Mouse (Mus musculus) left cerebral cortex, postnatal 14 days (tissue): Measurements from ENCODE around the gene Olfr1371. TPM values are rescaled to one million over a fixed set of nuclear protein-coding genes. Genes with fewer than 3 reads are reported as not detected.
"Not testable (repeated sequence)": the region's sequence is repeated elsewhere in the genome, so short reads cannot be mapped to it uniquely, and the experiment has no call there.

Experiments used
- DNase-seq, 2 experiments: peaks; one replicate each; pipeline ENCODE4 v3.0.0; 2021 to 2022; ENCODE audit warnings: low spot score in 2 of 2, mixed read lengths in 1 of 2
- intact Hi-C: fragments of 180-260 bp; cut with DNase I; formaldehyde crosslinking; loops from one replicate; pipeline ENCODE4 v1.15.1; 2025
- total RNA-seq, 2 experiments: library from RNA; stranded (reverse); gene quantifications; 2 replicates each; pipeline ENCODE4 v1.2.3; 2021

The Olfr1371 gene
- total RNA-seq, 2 experiments from 2014 or later: not detected

DNA sequence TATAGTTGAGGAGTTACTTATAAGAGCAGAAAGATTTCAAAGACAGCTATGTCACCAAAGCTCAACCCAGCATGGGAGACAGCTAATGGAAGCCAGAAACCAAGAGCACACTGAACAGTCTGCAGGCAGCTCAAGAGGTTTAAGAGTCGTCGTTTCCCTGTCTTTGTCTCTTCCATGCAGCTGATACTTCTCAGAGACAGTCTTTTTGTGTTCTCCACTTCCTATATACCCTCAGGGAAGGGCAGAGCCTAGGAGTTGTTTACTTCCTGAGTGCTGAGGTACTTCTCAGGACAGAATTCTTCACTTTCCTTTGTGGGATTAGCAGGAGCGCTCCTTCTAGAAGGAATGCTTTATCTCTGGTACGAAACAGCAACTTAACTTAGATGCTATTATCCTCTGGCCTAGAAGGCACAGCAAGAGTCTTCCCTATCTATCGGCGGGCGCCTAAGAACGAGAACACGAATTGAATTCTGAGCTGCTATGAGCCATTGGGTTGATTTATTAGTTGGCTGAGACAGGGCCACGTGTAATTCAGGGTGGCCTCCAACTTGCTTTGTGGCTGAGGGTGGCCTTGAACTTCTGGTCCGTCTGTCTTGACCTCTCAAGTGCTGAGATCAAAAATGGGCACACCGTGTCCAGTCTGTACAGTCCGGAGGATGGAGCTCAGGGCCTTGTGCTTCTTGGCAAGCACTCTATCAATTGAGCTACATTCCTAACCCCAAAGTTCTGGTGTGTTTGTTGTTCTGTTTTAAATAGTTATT, 13.9 kb upstream of the Olfr1371 start:
- no peak for DNase-seq
- intact Hi-C loops: loop anchor here (10.0 kb wide), 2 partner anchors 117 to 193 kb away; no protein-coding TSS in a partner anchor

DNA sequence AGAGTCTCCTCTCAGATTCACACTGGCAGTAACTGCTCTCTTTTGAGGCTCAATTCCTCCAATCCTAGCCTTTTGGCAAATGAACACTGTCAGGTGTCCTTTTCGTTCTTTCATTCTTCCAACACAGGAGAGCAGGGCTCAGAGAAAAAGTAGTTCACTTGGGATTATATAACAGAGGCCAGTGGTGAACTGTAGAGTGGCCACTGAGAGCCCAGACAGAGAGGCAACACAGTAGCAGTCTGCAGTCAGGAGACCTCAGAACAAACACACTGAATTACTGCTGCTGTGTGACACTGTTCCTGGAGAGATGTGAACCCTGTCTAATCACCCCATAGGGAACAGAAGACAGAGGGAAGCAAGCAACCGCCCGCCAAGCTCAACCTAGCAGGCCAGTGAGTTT, 13.3 kb upstream of the Olfr1371 start:
- no peak for DNase-seq
- intact Hi-C loops: loop anchor here (10.0 kb wide), 2 partner anchors 118 to 192 kb away; no protein-coding TSS in a partner anchor

DNA sequence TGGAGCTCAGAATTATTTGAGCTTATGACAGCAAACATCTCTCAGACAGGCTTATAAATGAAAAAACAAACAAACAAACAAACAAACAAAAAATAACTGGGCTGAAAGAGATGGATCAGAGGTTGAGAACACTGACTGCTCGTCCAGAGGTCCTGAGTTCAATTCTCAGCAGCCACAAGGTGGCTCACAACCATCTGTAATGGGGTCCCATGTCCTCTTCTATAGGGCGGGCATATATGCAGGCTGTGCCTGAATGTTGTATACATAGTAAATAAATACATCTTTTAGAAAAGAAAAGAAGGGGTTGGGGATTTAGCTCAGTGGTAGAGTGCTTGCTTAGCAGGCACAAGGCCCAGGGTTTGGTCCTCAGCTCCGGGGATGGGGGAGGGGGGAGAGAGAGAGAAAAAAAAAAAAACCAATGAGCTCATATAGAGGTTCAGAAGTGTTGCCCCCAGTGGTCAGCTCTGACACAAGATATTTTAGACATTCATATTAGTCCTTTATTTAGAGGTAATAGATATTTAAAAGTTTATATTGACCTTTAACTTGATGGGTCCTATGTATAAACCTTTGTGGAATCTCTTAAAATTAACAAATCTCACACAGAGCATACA, 12.3 kb upstream of the Olfr1371 start:
- intact Hi-C loops: loop anchor here (10.0 kb wide), 2 partner anchors 119 to 191 kb away; no protein-coding TSS in a partner anchor
- DNase-seq: no peak

DNA sequence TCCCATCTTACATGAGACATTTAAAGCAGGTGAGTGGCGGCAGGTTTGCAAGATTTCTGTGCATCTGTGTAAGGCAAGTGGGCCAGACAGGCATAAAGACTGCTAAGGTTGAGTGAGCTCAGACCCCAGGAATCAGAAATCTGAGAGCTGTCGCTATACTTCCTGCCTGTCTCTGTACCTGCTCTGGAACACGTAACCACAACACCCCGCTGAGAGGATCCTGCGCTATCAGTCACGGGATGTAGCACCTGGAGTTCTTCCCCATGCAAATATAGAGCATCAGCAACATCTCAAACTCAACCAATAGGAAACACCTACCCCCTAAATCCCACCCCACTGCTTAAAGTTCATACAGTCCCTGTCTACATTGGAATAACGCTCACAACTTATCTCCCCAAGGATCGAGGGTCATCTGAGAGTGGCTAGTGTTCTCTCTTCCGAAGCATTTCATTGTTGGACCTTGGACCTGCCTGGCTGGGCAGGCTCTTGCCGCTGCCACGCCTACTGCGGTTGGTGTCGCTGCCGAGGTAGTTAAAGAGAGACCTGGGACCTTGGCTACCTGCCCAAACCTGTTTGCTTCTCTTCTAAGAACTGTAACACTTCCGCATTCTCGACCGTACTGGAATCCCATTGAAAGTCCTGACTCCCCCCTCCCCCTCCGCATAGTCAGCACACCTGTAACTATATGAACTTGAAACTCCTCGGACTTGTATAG, 10.3 kb upstream of the Olfr1371 start:
- intact Hi-C loops: loop anchor here (5.0 to 10.0 kb wide), 3 partner anchors 87 to 189 kb away; no protein-coding TSS in a partner anchor
- no peak for DNase-seq

DNA sequence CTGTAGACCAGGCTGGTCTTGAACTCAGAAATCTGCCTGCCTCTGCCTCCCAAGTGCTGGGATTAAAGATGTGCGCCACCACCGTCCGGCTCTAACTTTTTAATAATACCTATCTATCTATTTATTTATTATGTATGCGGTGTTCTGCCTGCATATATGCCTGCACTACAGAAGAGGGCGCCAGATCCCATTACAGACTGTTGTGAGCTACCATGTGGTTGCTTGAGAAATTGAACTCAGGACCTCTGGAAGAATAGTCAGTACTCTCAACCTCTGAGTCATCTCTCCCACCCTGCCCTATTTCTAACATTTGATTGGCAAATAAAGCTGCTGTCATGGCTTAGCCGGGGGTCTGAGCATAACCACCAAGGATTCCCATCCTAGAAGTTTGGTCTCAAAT, 9.1 kb upstream of the Olfr1371 start:
- intact Hi-C loops: loop anchor here (5.0 to 10.0 kb wide), 3 partner anchors 86 to 188 kb away; no protein-coding TSS in a partner anchor
- DNase-seq: no peak

DNA sequence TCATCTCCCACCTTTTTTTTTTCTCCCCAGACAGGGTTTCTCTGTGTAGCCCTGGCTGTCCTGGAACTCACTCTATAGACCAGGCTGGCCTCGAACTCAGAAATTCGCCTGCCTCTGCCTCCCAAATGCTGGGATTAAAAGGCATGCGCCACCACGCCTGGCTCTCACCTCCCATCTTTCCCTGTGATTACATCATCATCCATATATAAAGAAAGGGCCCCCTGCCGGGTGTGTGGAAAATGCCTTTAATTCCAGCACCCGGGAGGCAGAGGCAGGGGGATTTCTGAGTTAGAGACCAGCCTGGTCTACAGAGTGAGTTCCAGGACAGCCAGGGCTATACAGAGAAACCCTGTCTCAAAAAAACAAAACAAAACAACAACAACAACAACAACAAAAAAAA, 8.1 kb upstream of the Olfr1371 start:
- DNase-seq: not testable (repeated sequence)

DNA sequence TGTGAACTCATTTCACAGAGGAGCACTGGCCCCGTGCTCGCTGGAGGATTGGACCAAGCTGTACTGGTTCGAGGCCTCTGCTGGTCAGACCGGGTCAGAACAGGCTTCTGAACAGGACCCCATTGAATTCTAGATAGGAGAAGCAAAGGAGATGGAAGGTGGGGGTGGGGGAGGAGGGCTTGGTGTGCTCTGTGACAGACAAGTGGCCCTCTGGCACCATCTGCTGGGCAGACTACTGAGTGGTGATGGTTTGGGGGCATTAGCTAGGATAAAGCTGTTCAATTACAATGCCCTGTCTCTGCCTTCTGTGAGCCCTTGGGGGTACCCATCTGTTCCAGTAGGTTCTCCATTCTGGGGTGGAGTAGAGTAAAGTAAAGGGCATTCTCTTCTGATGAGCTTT, 6.5 kb upstream of the Olfr1371 start:
- DNase-seq: peak; percentile 77 to 80
- intact Hi-C loops: loop anchor here (5.0 to 10.0 kb wide), 3 partner anchors 83 to 185 kb away; no protein-coding TSS in a partner anchor

More for the DNA sequence above, 8.1 kb upstream of the Olfr1371 start:
- intact Hi-C loops: loop anchor here (5.0 to 10.0 kb wide), 3 partner anchors 85 to 187 kb away; no protein-coding TSS in a partner anchor

DNA sequence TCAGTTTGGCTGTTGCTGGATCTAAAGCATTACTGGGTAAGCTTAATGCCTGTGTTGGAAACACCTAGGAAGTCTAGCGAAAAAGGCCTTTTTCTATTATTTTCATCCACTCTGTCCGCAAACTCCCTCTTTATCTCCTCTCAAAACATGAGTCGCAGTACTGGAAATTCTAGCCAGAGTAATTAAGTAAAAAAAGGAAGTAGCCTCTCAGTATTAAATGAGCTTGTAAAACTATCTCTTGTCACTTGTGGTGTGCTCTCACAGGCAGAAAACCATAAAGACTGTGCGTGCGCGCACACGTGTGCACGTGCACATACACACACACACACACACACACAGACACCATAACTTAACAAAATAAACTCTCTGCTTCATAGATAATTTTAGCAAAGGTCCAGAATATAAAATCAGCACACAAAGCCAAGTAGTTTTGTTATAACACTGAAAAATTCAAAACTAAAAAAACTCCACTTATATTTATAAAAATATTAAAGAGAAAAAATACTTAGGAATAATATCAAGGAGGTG, 17.2 kb downstream of the Olfr1371 start:
- DNase-seq, intact Hi-C loops: not testable (repeated sequence)

DNA sequence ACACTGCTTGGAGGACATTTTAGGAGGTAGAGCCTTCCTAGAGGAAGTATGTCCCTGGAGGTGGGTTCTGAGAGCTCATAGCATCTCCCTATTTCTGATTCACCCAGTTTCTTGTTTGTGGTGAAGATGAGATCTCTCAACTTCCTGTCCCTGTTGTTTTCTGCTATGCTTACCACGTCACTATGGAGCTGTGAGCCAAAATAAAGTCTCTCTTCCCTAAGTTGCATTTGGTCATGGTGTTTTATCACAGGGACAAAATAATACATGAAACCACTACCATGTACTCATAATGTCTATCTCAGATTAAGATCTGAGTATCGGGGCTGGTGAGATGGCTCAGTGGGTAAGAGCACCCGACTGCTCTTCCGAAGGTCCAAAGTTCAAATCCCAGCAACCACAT, 33.1 kb downstream of the Olfr1371 start:
- DNase-seq, intact Hi-C loops: not testable (repeated sequence)

DNA sequence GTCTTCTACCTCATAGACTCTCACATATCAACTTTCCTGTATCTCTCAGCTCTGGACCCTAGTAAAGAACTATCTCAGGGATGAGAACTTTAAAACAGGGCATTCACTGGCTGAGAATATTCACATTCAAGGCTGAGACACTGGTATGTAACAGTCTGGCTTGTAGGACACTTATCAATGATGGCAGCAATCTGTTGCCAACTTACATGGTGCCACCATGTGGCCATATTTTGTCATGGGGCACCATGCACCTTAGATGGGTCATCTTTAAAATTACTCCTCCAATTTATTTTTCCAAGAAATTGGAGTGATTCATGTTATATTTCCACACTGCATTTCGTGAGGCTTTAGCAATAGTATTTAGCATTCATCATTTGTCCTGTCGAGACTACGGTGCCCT, 33.9 kb downstream of the Olfr1371 start:
- DNase-seq, intact Hi-C loops: not testable (repeated sequence)

DNA sequence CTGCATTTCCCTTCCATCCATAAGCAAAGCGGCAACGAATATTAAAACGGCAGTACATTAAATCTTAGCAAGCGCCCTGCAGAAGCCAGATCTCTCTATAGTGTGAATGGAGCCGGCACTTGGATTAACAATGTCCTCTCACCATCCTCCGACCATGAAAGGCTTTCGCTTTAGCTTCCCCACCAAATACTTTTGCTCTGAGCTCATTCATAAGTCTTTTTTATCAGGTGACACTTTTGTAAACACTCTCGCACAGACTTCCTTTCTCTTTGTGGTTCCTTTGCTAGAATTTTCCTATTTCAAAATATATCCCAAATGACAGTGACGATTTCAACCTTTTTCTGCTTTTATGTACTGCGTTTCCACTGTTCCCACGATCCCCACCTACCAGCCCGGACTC, 45.3 kb downstream of the Olfr1371 start:
- intact Hi-C loops: no loop called here
- DNase-seq: no peak

DNA sequence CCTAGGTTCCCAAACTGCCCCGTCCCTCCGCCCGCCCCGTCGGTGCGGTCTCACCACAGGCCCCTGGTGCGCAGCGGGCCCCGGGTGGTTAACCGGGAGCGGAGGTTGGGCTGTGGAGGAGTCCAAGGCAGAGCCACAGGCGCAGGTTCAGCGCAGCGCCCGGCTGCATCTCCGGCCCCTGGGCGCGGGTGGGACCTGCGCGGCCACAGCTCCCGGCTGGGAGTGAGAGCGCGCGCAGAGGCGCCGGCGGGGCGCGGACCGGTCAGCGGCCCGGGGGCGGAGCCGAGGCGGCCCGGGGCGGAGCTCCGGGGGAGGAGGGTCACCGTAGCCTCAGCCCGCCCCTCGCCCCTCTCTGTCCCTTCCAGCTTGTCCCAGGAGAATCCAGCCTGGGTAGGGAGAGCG, 45.9 kb downstream of the Olfr1371 start:
- DNase-seq, intact Hi-C loops: not testable (repeated sequence)

DNA sequence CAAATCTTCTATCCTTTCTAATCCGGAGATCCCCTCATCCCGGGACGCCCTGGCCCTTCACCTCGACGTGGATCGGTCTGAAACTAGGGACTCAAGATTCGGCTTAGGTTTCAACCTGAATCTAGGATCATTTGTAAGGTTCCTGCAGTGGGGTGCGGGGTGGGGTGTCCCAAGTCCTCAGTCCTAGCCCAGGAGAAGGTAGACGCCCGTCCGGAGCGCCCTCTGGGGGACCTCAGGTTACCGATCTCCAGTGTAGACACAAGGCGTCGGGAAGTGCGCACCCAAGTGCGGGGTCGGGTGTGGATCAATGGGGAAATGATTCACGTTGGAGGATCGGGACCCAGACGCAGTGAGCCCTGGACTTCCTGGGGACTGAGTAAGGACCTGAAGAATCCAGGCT, 46.7 kb downstream of the Olfr1371 start:
- DNase-seq: no peak
- intact Hi-C loops: no loop called here

DNA sequence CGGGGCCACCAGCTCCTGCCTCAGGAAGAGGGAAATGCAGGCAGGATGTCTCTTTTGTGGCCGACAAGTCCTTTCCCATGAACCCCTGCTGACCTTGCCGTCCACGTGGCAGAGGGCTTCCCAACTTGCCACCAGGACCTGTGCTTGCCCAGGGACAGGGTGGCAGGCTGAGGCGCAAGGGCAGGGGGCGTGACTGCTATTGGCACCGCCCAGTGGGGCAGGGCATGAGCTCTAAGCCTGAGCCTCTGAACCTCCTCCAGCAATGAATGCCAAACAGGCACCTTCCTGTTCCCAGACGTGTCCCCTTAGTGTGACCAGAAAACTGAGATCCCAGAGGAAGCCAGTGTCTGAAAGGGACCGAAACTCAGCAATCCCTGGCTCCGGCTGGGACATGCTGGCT, 49.9 kb downstream of the Olfr1371 start:
- no peak for DNase-seq

More for the DNA sequence above, 49.9 kb downstream of the Olfr1371 start:
- intact Hi-C loops: no loop called here

Other genes with a start within 250 kb of the Olfr1371 start
- 10 to 100 TPM; 32.8 to 32.9 TPM for gene Cdkn2aipnl, start 246.3 kb downstream of the Olfr1371 start, total RNA-seq
- gene Ube2b, start 213.2 kb downstream of the Olfr1371 start, total RNA-seq: 100 to 1,000 TPM; 167 to 182 TPM
- gene Cdkl3, start 209.8 kb downstream of the Olfr1371 start, total RNA-seq: 10 to 100 TPM; 11.9 to 17.0 TPM
- gene Ppp2ca, start 115.3 kb downstream of the Olfr1371 start, total RNA-seq: 100 to 1,000 TPM; 129 to 131 TPM
- not detected for gene Olfr1373, start 68.5 kb downstream of the Olfr1371 start, total RNA-seq
- 100 to 1,000 TPM; 473 to 503 TPM for gene Skp1a, start 18.0 kb upstream of the Olfr1371 start, total RNA-seq
- gene Tcf7, start 69.0 kb upstream of the Olfr1371 start, total RNA-seq: 1 to 10 TPM; 5.3 to 7.1 TPM
- gene Vdac1, start 146.9 kb upstream of the Olfr1371 start, total RNA-seq: 100 to 1,000 TPM; 606 to 617 TPM
- 10 to 100 TPM; 71.7 to 77.3 TPM for gene 9530068E07Rik, start 182.4 kb upstream of the Olfr1371 start, total RNA-seq